In genomic region chr19:24090366-24090765, GRCm38 (mm10) we compare ENCODE assay signal across 32 mouse cellular contexts. TPM values are rescaled to one million over a fixed set of nuclear protein-coding genes. Genes with fewer than 3 reads are reported as not detected.
DNase-seq lines count a peak whose midpoint lies in the region; ATAC-seq and TF ChIP-seq lines count a peak whose summit lies in the region.
"Had no signal": no experiment of that assay in that cellular context is flagged by ENCODE, and none has a peak within 500 bp of the region (broad histone marks: within the 10 kb centered on the region; RNA-seq: fewer than 3 reads in every experiment).

No protein-coding gene starts in this region.

- TF ChIP-seq CTCF in C2C12 (IDR thresholded peaks at IDR 0.05; ENCODE audit: control insufficient read depth, insufficient read depth, insufficient read length): no peak
- no peak for TF ChIP-seq CTCF in embryonic fibroblast, embryonic 13.5 days (IDR thresholded peaks at IDR 0.05; ENCODE audit: borderline replicate concordance, insufficient read depth, low read length)

- DNase-seq in heart, adult 11 months: peak; percentile 9
- no peak for DNase-seq in kidney, adult 8-10 months
- no peak for DNase-seq in gastrocnemius, postnatal 14 days
- no peak for DNase-seq in testis, postnatal 14 days (ENCODE audit: low spot score)
- DNase-seq: adrenal gland, postnatal 14 days; cerebellum, adult 11 months; cerebellum, adult 2 months; cerebellum, adult 9-11 months; cerebellum, postnatal 25 days; gastrocnemius, adult 2 months; gastrocnemius, postnatal 25 days; heart, postnatal 10 days; heart, postnatal 36 days; kidney, adult 18-20 months had no signal

- no peak for ATAC-seq in heart, embryonic 11.5 days (replicated peaks; ENCODE audit: insufficient number of reproducible peaks, low FRiP score, low TSS enrichment)
- ATAC-seq: forebrain, embryonic 13.5 days; forebrain, embryonic 16.5 days; hindbrain, embryonic 16.5 days; intestine, embryonic 16.5 days had no signal

- no peak for TF ChIP-seq POLR2A in embryonic fibroblast, embryonic 13.5 days (IDR thresholded peaks at IDR 0.05; ENCODE audit: low read depth, low read length)

- H3K36me3 ChIP-seq in heart, embryonic 11.5 days (ENCODE audit: control insufficient read depth, insufficient read depth, low read length): 0 out of 2 replicates have a peak, but pooled peaks cover 8% of the 10 kb centered on the region
- no peaks in the 10 kb centered on the region for H3K36me3 ChIP-seq in C2C12 (ENCODE audit: control insufficient read depth, insufficient read depth)
- H3K36me3 ChIP-seq: embryonic facial prominence, embryonic 15.5 days; G1E had no signal

- H3K79me3 ChIP-seq in C2C12 (ENCODE audit: low read depth): no peaks in the 10 kb centered on the region

- no peak overlapping the region for H3K4me3 ChIP-seq in heart, embryonic 11.5 days (ENCODE audit: low read depth, low read length)
- H3K4me3 ChIP-seq in C2C12 (ENCODE audit: insufficient read depth, poor library complexity, severe bottlenecking): no peak overlapping the region
- H3K4me3 ChIP-seq in embryonic fibroblast, embryonic 13.5 days (ENCODE audit: insufficient read depth, low read length): no peak overlapping the region
- H3K4me3 ChIP-seq: embryonic facial prominence, embryonic 12.5 days; embryonic facial prominence, embryonic 15.5 days; erythroblast, embryonic 14.5 days; forebrain, embryonic 10.5 days; forebrain, embryonic 13.5 days; gastrocnemius, adult 2 months; heart, embryonic 12.5 days; heart, embryonic 15.5 days; hindbrain, embryonic 10.5 days; hindbrain, embryonic 13.5 days had no signal

- H3K4me1 ChIP-seq in heart, embryonic 11.5 days (ENCODE audit: control insufficient read depth, insufficient read depth, low read length): no peaks in the 10 kb centered on the region
- H3K4me1 ChIP-seq in embryonic fibroblast, embryonic 13.5 days (ENCODE audit: control insufficient read depth, insufficient read depth, low read length): no peaks in the 10 kb centered on the region
- H3K4me1 ChIP-seq: embryonic facial prominence, embryonic 12.5 days; embryonic facial prominence, embryonic 15.5 days; forebrain, embryonic 10.5 days; forebrain, embryonic 13.5 days; heart, embryonic 12.5 days; heart, embryonic 15.5 days; hindbrain, embryonic 10.5 days; hindbrain, embryonic 13.5 days had no signal

- H3K9ac ChIP-seq in heart, embryonic 11.5 days (ENCODE audit: low read depth, low read length): no peak overlapping the region
- H3K9ac ChIP-seq: embryonic facial prominence, embryonic 12.5 days; embryonic facial prominence, embryonic 15.5 days; forebrain, embryonic 13.5 days; heart, embryonic 12.5 days; heart, embryonic 15.5 days; hindbrain, embryonic 13.5 days had no signal

- H3K9me3 ChIP-seq in heart, embryonic 11.5 days (replicated peaks; ENCODE audit: control insufficient read depth, low read length): no peaks in the 10 kb centered on the region
- H3K9me3 ChIP-seq: embryonic facial prominence, embryonic 12.5 days; embryonic facial prominence, embryonic 15.5 days; forebrain, embryonic 10.5 days; forebrain, embryonic 13.5 days; G1E; heart, embryonic 15.5 days; hindbrain, embryonic 10.5 days; hindbrain, embryonic 13.5 days had no signal

- H3K27ac ChIP-seq in heart, embryonic 11.5 days (ENCODE audit: low read depth, low read length): no peak overlapping the region
- H3K27ac ChIP-seq in embryonic fibroblast, embryonic 13.5 days (ENCODE audit: insufficient read depth, low read length): 0 out of 2 replicates have a peak overlapping the region, but pooled peaks have one; percentile 61
- H3K27ac ChIP-seq: embryonic facial prominence, embryonic 12.5 days; embryonic facial prominence, embryonic 15.5 days; forebrain, embryonic 10.5 days; forebrain, embryonic 13.5 days; gastrocnemius, adult 2 months; heart, embryonic 15.5 days; hindbrain, embryonic 10.5 days; hindbrain, embryonic 13.5 days had no signal

- no peaks in the 10 kb centered on the region for H3K79me2 ChIP-seq in C2C12 (ENCODE audit: control insufficient read depth, insufficient read depth)

- H3ac ChIP-seq in C2C12 (ENCODE audit: control insufficient read depth, insufficient read length, low read depth): no peak overlapping the region

- H3K4me2 ChIP-seq in heart, embryonic 11.5 days: no peak overlapping the region
- H3K4me2 ChIP-seq: embryonic facial prominence, embryonic 12.5 days; embryonic facial prominence, embryonic 15.5 days; forebrain, embryonic 13.5 days; heart, embryonic 12.5 days; heart, embryonic 15.5 days; hindbrain, embryonic 13.5 days had no signal

- H3K27me3 ChIP-seq in heart, embryonic 11.5 days (ENCODE audit: control insufficient read depth, insufficient read depth, low read length): no peaks in the 10 kb centered on the region
- no peaks in the 10 kb centered on the region for H3K27me3 ChIP-seq in C2C12 (ENCODE audit: control insufficient read depth, insufficient read depth, insufficient read length)
- H3K27me3 ChIP-seq: embryonic facial prominence, embryonic 12.5 days; embryonic facial prominence, embryonic 15.5 days; forebrain, embryonic 13.5 days; heart, embryonic 12.5 days; heart, embryonic 15.5 days; hindbrain, embryonic 13.5 days had no signal

- WGBS in heart, embryonic 11.5 days (ENCODE audit: insufficient replicate concordance): 84% methylated on average over 2 of the region's 2 CpGs

- intact Hi-C loops in gastrocnemius, postnatal 14 days (cut with DNase I; ENCODE audit: low total_unique reads): no loop called here

TF ChIP-seq in C2C12, 6 proteins besides CTCF, POLR2A, EP300 and RAD21:
- peak; percentile 82 for TF ChIP-seq CEBPB (IDR thresholded peaks at IDR 0.05; ENCODE audit: low read depth)
- TF ChIP-seq MYOG (IDR thresholded peaks at IDR 0.05; ENCODE audit: control insufficient read depth, extremely low read depth, insufficient read length): no peak
- no peak for TF ChIP-seq MYOD1 (IDR thresholded peaks at IDR 0.05; ENCODE audit: control insufficient read depth, insufficient read length, low read depth)
- no peak for TF ChIP-seq USF1 (IDR thresholded peaks at IDR 0.05; ENCODE audit: low read depth)

RNA-seq across cellular contexts. Expression of gene Fam189a2, which starts 59.5 kb away (rescaled TPM):
- 8.3 and 9.3 TPM in 2 replicates for polyA plus RNA-seq in heart, embryonic 11.5 days (2014; fragmentation: Nextera tagmentation; extraction: Ambion mirVana)
- polyA plus RNA-seq in C2C12 (2012; fragmentation: generic; extraction: Trizol): 0.42 TPM
- 0.18 and 0.35 TPM in 2 replicates for polyA plus RNA-seq in embryonic fibroblast, embryonic 13.5 days (2011; ENCODE audit: insufficient read length, low read depth, missing spikeins)
- total RNA-seq in gastrocnemius, postnatal 14 days (2021): 10 to 100 TPM; 22.3 to 25.9 TPM
- total RNA-seq: common myeloid progenitor, adult 5-6 weeks; granulocyte monocyte progenitor cell, adult 5-6 weeks had no signal
- polyA plus RNA-seq: erythroblast, embryonic 14.5 days; G1E had no signal
